In the genomic region with DNA sequence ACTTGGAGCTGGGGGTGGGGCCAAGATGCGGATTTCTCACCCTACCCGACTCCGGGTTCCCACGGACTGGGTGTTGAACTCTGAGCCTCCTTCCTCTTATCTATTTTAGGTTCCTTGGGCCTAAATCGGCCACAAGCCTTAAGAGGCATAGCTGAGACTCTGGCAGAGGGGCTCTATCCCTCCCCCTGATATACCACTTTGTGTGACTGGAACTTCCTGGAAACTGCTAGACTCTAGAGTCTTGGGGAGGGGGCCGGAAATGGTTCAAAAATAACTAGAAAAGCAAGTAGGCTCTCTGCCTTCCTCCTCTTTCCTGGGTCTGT, we compare ENCODE assay signal across 8 mouse cellular contexts. TPM values are rescaled to one million over a fixed set of nuclear protein-coding genes. Genes with fewer than 3 reads are reported as not detected.
DNase-seq lines count a peak whose midpoint lies in the region; ATAC-seq lines count a peak whose summit lies in the region.

No protein-coding gene starts in this region.

- peaks cover 12% of the 10 kb centered on the region; the same call in 1 of the 2 replicates for H3K4me1 ChIP-seq in neural tube, embryonic 11.5 days (ENCODE audit: control insufficient read depth, insufficient read depth, low read length)
- H3K4me1 ChIP-seq in heart, embryonic 12.5 days (replicated peaks), result peaks cover 28% of the 10 kb centered on the region
- H3K4me1 ChIP-seq in kidney, embryonic 15.5 days, result peaks cover 25% of the 10 kb centered on the region

- peak overlapping the region; percentile 94 for H3K4me2 ChIP-seq in neural tube, embryonic 11.5 days (ENCODE audit: low read depth)
- peak overlapping the region; percentile 96 for H3K4me2 ChIP-seq in heart, embryonic 12.5 days
- H3K4me2 ChIP-seq in kidney, embryonic 15.5 days, result peak overlapping the region; percentile 79

- no peaks in the 10 kb centered on the region for H3K9me3 ChIP-seq in neural tube, embryonic 11.5 days (ENCODE audit: control insufficient read depth, low read length)
- no peaks in the 10 kb centered on the region for H3K9me3 ChIP-seq in heart, embryonic 12.5 days (replicated peaks)
- no peaks in the 10 kb centered on the region for H3K9me3 ChIP-seq in kidney, embryonic 15.5 days (replicated peaks)

- no peak for ATAC-seq in neural tube, embryonic 11.5 days (ENCODE audit: insufficient read depth, low FRiP score, low TSS enrichment)
- peak; percentile 59 for ATAC-seq in heart, embryonic 12.5 days (ENCODE audit: insufficient number of reproducible peaks, low FRiP score)
- no peak for ATAC-seq in kidney, embryonic 15.5 days (replicated peaks; ENCODE audit: low FRiP score)
- ATAC-seq in megakaryocyte-erythroid progenitor cell, adult 5-6 weeks (replicated peaks; ENCODE audit: low FRiP score, low TSS enrichment, poor library complexity, severe bottlenecking), result no peak; the same call in none of the 2 replicates

- DNase-seq in neural tube, embryonic 11.5 days (ENCODE audit: low spot score), result no peak
- DNase-seq in neural tube, embryonic 10.5 days (ENCODE audit: extremely low spot score, low spot score), result no peak
- DNase-seq in c-Kit-positive CD71-positive TER-119-negative erythroid progenitor cells, embryonic 14.5 days (ENCODE audit: low read depth), result peak; percentile 42
- peak; percentile 55 for DNase-seq in lung, postnatal 14 days
- DNase-seq in spleen, postnatal 14 days (ENCODE audit: low spot score in 2 of 2), result peak; percentile 42 to 59

- peak overlapping the region; percentile 75 for H3K9ac ChIP-seq in neural tube, embryonic 11.5 days (ENCODE audit: low read length)
- peak overlapping the region; percentile 89 for H3K9ac ChIP-seq in heart, embryonic 12.5 days
- H3K9ac ChIP-seq in kidney, embryonic 15.5 days, result peak overlapping the region; percentile 60

- H3K36me3 ChIP-seq in neural tube, embryonic 11.5 days (ENCODE audit: control insufficient read depth, insufficient read depth, low read length), result no peaks in the 10 kb centered on the region
- H3K36me3 ChIP-seq in heart, embryonic 12.5 days, result peaks cover 15% of the 10 kb centered on the region
- no peaks in the 10 kb centered on the region for H3K36me3 ChIP-seq in kidney, embryonic 15.5 days

- H3K27me3 ChIP-seq in neural tube, embryonic 11.5 days (ENCODE audit: control insufficient read depth, insufficient read depth, low read length), result no peaks in the 10 kb centered on the region
- no peaks in the 10 kb centered on the region for H3K27me3 ChIP-seq in heart, embryonic 12.5 days (replicated peaks)
- H3K27me3 ChIP-seq in kidney, embryonic 15.5 days, result no peaks in the 10 kb centered on the region

- no peak overlapping the region for H3K27ac ChIP-seq in neural tube, embryonic 11.5 days (ENCODE audit: low read depth, low read length)
- H3K27ac ChIP-seq in heart, embryonic 12.5 days (ENCODE audit: poor library complexity, severe bottlenecking), result peak overlapping the region; percentile 62
- peak overlapping the region; percentile 76 for H3K27ac ChIP-seq in kidney, embryonic 15.5 days

- H3K4me3 ChIP-seq in neural tube, embryonic 11.5 days (ENCODE audit: low read depth, low read length), result peak overlapping the region; percentile 75
- peak overlapping the region; percentile 73 for H3K4me3 ChIP-seq in heart, embryonic 12.5 days
- H3K4me3 ChIP-seq in kidney, embryonic 15.5 days (replicated peaks), result peak overlapping the region; percentile 71

- 16% methylated on average over 6 of the region's 6 CpGs for WGBS in neural tube, embryonic 11.5 days
- WGBS in heart, embryonic 12.5 days, result 7% methylated on average over 6 of the region's 6 CpGs
- 11% methylated on average over 6 of the region's 6 CpGs for WGBS in kidney, embryonic 15.5 days

RNA-seq across cellular contexts. Expression of gene Slc44a2, which starts 1.0 kb away (rescaled TPM):
- polyA plus RNA-seq in neural tube, embryonic 11.5 days (2014; fragmentation: Nextera tagmentation; extraction: Ambion mirVana), result 79.1 and 81.5 TPM in 2 replicates
- 69.1 and 73.6 TPM in 2 replicates for polyA plus RNA-seq in heart, embryonic 12.5 days (2016; fragmentation: Nextera tagmentation; extraction: Ambion mirVana)
- 85.4 and 97.1 TPM in 2 replicates for polyA plus RNA-seq in kidney, embryonic 15.5 days (2015; fragmentation: Nextera tagmentation; extraction: Ambion mirVana)
- 25.8 and 30.7 TPM in 2 replicates for total RNA-seq in megakaryocyte-erythroid progenitor cell, adult 5-6 weeks (2014; fragmentation: Nextera tagmentation)
- total RNA-seq in megakaryocyte-erythroid progenitor cell, adult 5-6 weeks (2017), result 22.6 and 23.7 TPM in 2 replicates

RNA-seq across cellular contexts. Expression of gene Ap1m2, which starts 9.3 kb away (rescaled TPM):
- polyA plus RNA-seq in neural tube, embryonic 11.5 days (2014; fragmentation: Nextera tagmentation; extraction: Ambion mirVana), result 2.0 and 2.7 TPM in 2 replicates
- polyA plus RNA-seq in heart, embryonic 12.5 days (2016; fragmentation: Nextera tagmentation; extraction: Ambion mirVana), result 0.23 and 0.58 TPM in 2 replicates
- 35.9 and 37.1 TPM in 2 replicates for polyA plus RNA-seq in kidney, embryonic 15.5 days (2015; fragmentation: Nextera tagmentation; extraction: Ambion mirVana)
- 0.42 TPM in 1 of 2 replicates, not detected in the other for total RNA-seq in megakaryocyte-erythroid progenitor cell, adult 5-6 weeks (2014; fragmentation: Nextera tagmentation)
- total RNA-seq in megakaryocyte-erythroid progenitor cell, adult 5-6 weeks (2017), result not detected in 2 replicates

RNA-seq across cellular contexts. Expression of gene Cdkn2d, which starts 30.3 kb away (rescaled TPM):
- 79.4 and 87.1 TPM in 2 replicates for polyA plus RNA-seq in neural tube, embryonic 11.5 days (2014; fragmentation: Nextera tagmentation; extraction: Ambion mirVana)
- 88.5 and 89.2 TPM in 2 replicates for polyA plus RNA-seq in heart, embryonic 12.5 days (2016; fragmentation: Nextera tagmentation; extraction: Ambion mirVana)
- polyA plus RNA-seq in kidney, embryonic 15.5 days (2015; fragmentation: Nextera tagmentation; extraction: Ambion mirVana), result 51.2 and 51.5 TPM in 2 replicates
- 5.7 and 7.4 TPM in 2 replicates for total RNA-seq in megakaryocyte-erythroid progenitor cell, adult 5-6 weeks (2014; fragmentation: Nextera tagmentation)
- total RNA-seq in megakaryocyte-erythroid progenitor cell, adult 5-6 weeks (2017), result 8.5 and 11.3 TPM in 2 replicates

RNA-seq across cellular contexts. Expression of gene Kri1, which starts 33.7 kb away (rescaled TPM):
- 15.0 and 15.5 TPM in 2 replicates for polyA plus RNA-seq in neural tube, embryonic 11.5 days (2014; fragmentation: Nextera tagmentation; extraction: Ambion mirVana)
- polyA plus RNA-seq in heart, embryonic 12.5 days (2016; fragmentation: Nextera tagmentation; extraction: Ambion mirVana), result 11.9 and 13.6 TPM in 2 replicates
- 13.8 and 19.8 TPM in 2 replicates for polyA plus RNA-seq in kidney, embryonic 15.5 days (2015; fragmentation: Nextera tagmentation; extraction: Ambion mirVana)
- 50.7 and 81.7 TPM in 2 replicates for total RNA-seq in megakaryocyte-erythroid progenitor cell, adult 5-6 weeks (2014; fragmentation: Nextera tagmentation)
- 55.3 and 86.3 TPM in 2 replicates for total RNA-seq in megakaryocyte-erythroid progenitor cell, adult 5-6 weeks (2017)

RNA-seq across cellular contexts. Expression of gene Ilf3, which starts 46.2 kb away (rescaled TPM):
- 270 and 288 TPM in 2 replicates for polyA plus RNA-seq in neural tube, embryonic 11.5 days (2014; fragmentation: Nextera tagmentation; extraction: Ambion mirVana)
- polyA plus RNA-seq in heart, embryonic 12.5 days (2016; fragmentation: Nextera tagmentation; extraction: Ambion mirVana), result 139 and 142 TPM in 2 replicates
- 208 and 221 TPM in 2 replicates for polyA plus RNA-seq in kidney, embryonic 15.5 days (2015; fragmentation: Nextera tagmentation; extraction: Ambion mirVana)
- 76.3 and 86.0 TPM in 2 replicates for total RNA-seq in megakaryocyte-erythroid progenitor cell, adult 5-6 weeks (2014; fragmentation: Nextera tagmentation)
- total RNA-seq in megakaryocyte-erythroid progenitor cell, adult 5-6 weeks (2017), result 67.3 and 88.4 TPM in 2 replicates

Comparison
In these comparisons a context has a peak if more than half of its experiments do, and no peak if none do; other contexts are left out.
1. DNase-seq: peak in c-Kit-positive CD71-positive TER-119-negative erythroid progenitor cells, embryonic 14.5 days (single experiment), lung, postnatal 14 days (single experiment) and spleen, postnatal 14 days (2 of 2); none in neural tube, embryonic 11.5 days (single experiment) and neural tube, embryonic 10.5 days (single experiment).
2. RNA of gene Ap1m2, which starts 9.3 kb away (polyA plus RNA-seq): 35.9 to 37.1 TPM in kidney, embryonic 15.5 days; 2.0 to 2.7 TPM in neural tube, embryonic 11.5 days and 0.23 to 0.58 TPM in heart, embryonic 12.5 days; every median in the first group is over 10 times any median in the second.
3. Peak in every context shown above with its lines, with median percentiles within 50 percentile points of each other: H3K4me2 ChIP-seq, H3K4me3 ChIP-seq and H3K9ac ChIP-seq.